Mouse (Mus musculus) stomach, embryonic 16.5 days (tissue): ENCODE results near the gene Zfp189. TPM values are rescaled to one million over a fixed set of nuclear protein-coding genes. Genes with fewer than 3 reads are reported as not detected.

ENCODE experiments used
- ATAC-seq: fragments of 200-750 bp; cut with Nextera tagmentation; 2 replicates; pipeline ENCODE4 v1.8.0; 2017; ENCODE audit warnings: moderate number of reproducible peaks, moderate TSS enrichment; ENCODE audit not compliant: insufficient read depth, low FRiP score
- H3K27ac ChIP-seq: fragments of 300-500 bp; sonication (generic); 2 replicates; pipeline ENCODE4 v1.5.1; 2014; ENCODE audit warnings: low read length
- H3K27me3 ChIP-seq: fragments of 300-500 bp; sonication (generic); 2 replicates; pipeline ENCODE4 v1.6.1; 2014; ENCODE audit warnings: low read length, control low read depth, mixed read lengths; ENCODE audit not compliant: control insufficient read depth, insufficient read depth
- H3K36me3 ChIP-seq: fragments of 300-500 bp; sonication (generic); 2 replicates; pipeline ENCODE4 v1.6.1; 2014; ENCODE audit warnings: low read length; ENCODE audit not compliant: control insufficient read depth, insufficient read depth
- H3K4me1 ChIP-seq: fragments of 300-500 bp; sonication (generic); 2 replicates; pipeline ENCODE4 v1.6.1; 2014; ENCODE audit warnings: low read length, control low read depth, mixed read lengths; ENCODE audit not compliant: control insufficient read depth, insufficient read depth
- H3K4me2 ChIP-seq: fragments of 300-500 bp; sonication (generic); 2 replicates; pipeline ENCODE4 v1.6.1; 2014; ENCODE audit warnings: low read depth, low read length, mixed read lengths
- H3K4me3 ChIP-seq: fragments of 300-500 bp; sonication (generic); replicated peaks from 2 replicates; pipeline ENCODE4 v1.5.1; 2014; ENCODE audit warnings: mild to moderate bottlenecking, low read length
- H3K9ac ChIP-seq: fragments of 300-500 bp; sonication (generic); 2 replicates; pipeline ENCODE4 v1.6.1; 2014; ENCODE audit warnings: low read length
- H3K9me3 ChIP-seq: fragments of 300-500 bp; sonication (generic); replicated peaks from 2 replicates; pipeline ENCODE4 v1.6.1; 2016; ENCODE audit warnings: low read length, control low read depth; ENCODE audit not compliant: control insufficient read depth
- WGBS: fragments of 180-500 bp; shearing (Covaris S2); extraction: QIAGEN DNeasy Blood & Tissue Kit; methylation state at CpG from one replicate; pipeline ENCODE4 v1.1.7; 2014; 5-methylcytosine and 5-hydroxymethylcytosine counted together
- polyA plus RNA-seq: library from polyadenylated mRNA; unstranded; fragments of >200 nt; fragmentation: Nextera tagmentation; extraction: Ambion mirVana; gene quantifications from 2 replicates; pipeline ENCODE4 v1.2.1, GENCODE M21; 2015

Gene Zfp189
- polyA plus RNA-seq, 1 experiment from 2014 or later: 6.0 TPM

- Histone ChIP-seq H3K9me3 (0 out of 2 replicates have a peak, but pooled peaks cover 2% of the 10 kb centered on the region), H3K36me3 (no peaks in the 10 kb centered on the region), H3K27ac (no peak overlapping the region), H3K27me3 (no peaks in the 10 kb centered on the region), H3K4me2 (peak overlapping the region; percentile 75; the same call in 1 of the 2 replicates), H3K9ac (no peak overlapping the region), H3K4me1 (peaks cover 7% of the 10 kb centered on the region), H3K4me3 (no peak overlapping the region)
- WGBS: 68% methylated on average over 9 of the region's 9 CpGs
- ATAC-seq: no peak
Measured at GRCm38 (mm10) chr4:49522576-49522975, 1.6 kb downstream of the Zfp189 start.

- H3K9me3 ChIP-seq: peaks cover 9% of the 10 kb centered on the region; the same call in 1 of the 2 replicates
- no peak for ATAC-seq
Measured at GRCm38 (mm10) chr4:49535036-49535435, 14.1 kb downstream of the Zfp189 start.

GRCm38 (mm10) chr4:49535675-49536294, 14.8 kb downstream of the Zfp189 start:
- no peak for ATAC-seq
- 88% methylated on average over 4 of the region's 4 CpGs for WGBS

More at GRCm38 (mm10) chr4:49535036-49535435, 14.1 kb downstream of the Zfp189 start:
- Histone ChIP-seq H3K4me3 (no peak overlapping the region), H3K36me3 (peaks cover 8% of the 10 kb centered on the region), H3K27me3 (no peaks in the 10 kb centered on the region), H3K9ac (no peak overlapping the region), H3K4me2 (no peak overlapping the region), H3K27ac (no peak overlapping the region), H3K4me1 (no peaks in the 10 kb centered on the region)
- 81% methylated on average over 3 of the region's 3 CpGs for WGBS

DNA sequence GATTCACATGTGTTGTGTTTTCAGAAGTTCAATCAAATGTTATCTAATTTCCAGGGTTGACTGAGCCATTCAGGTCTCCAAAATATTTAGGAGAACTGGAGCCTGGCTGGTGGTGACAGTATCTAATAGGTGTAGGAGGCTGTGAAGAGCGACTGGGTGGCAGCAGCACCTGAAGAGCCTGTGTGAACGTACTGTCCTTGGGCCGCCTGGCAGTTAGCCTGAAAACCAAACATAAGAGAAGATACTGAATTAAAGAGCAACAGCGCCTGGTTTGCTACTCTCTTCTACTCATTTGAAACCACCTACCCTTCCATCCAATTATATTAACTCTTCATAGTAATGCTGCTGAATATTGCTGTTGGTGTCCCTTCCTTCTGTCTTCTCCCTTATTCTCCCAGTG, 15.7 kb downstream of the Zfp189 start:
- Histone ChIP-seq H3K4me2 (no peak overlapping the region), H3K27me3 (no peaks in the 10 kb centered on the region), H3K9ac (no peak overlapping the region), H3K36me3 (no peaks in the 10 kb centered on the region), H3K4me1 (no peaks in the 10 kb centered on the region), H3K9me3 (no peaks in the 10 kb centered on the region), H3K27ac (no peak overlapping the region), H3K4me3 (no peak overlapping the region)
- ATAC-seq: no peak
- 84% methylated on average over 4 of the region's 4 CpGs for WGBS

More at GRCm38 (mm10) chr4:49535675-49536294, 14.8 kb downstream of the Zfp189 start:
- no peak overlapping the region for H3K9ac ChIP-seq
- H3K27ac ChIP-seq: no peak overlapping the region
- 0 out of 2 replicates have a peak, but pooled peaks cover under 1% of the 10 kb centered on the region for H3K36me3 ChIP-seq
- H3K4me2 ChIP-seq: no peak overlapping the region
- no peaks in the 10 kb centered on the region for H3K27me3 ChIP-seq
- 0 out of 2 replicates have a peak, but pooled peaks cover 1% of the 10 kb centered on the region for H3K9me3 ChIP-seq
- no peaks in the 10 kb centered on the region for H3K4me1 ChIP-seq
- H3K4me3 ChIP-seq: no peak overlapping the region

GRCm38 (mm10) chr4:49539665-49540064, 18.7 kb downstream of the Zfp189 start:
- ATAC-seq: no peak
- Histone ChIP-seq H3K27ac (no peak overlapping the region), H3K4me2 (no peak overlapping the region), H3K36me3 (no peaks in the 10 kb centered on the region), H3K4me1 (no peaks in the 10 kb centered on the region), H3K27me3 (no peaks in the 10 kb centered on the region), H3K9me3 (no peaks in the 10 kb centered on the region), H3K4me3 (no peak overlapping the region), H3K9ac (no peak overlapping the region)
- WGBS: 51% methylated on average over 6 of the region's 6 CpGs

DNA sequence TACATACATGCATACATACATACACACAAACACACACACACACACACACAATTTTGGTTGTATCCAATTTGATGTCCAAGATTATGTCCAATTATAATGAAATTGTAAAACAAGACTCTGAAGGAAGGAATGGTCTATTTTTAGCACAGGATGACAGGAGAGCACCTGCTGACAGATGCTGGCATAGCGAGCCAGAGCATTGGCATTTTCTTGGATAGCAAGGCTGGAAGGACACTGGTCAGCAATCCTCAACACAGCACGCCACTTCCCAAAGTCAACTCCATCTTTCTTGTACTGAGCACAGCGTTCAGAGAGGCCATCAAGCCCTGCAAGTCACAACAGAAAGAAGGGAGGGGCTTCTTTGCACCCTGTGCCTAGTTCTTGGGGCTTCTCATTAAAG, 20.0 kb downstream of the Zfp189 start:
- H3K9me3 ChIP-seq: no peaks in the 10 kb centered on the region
- H3K36me3 ChIP-seq: no peaks in the 10 kb centered on the region
- no peaks in the 10 kb centered on the region for H3K27me3 ChIP-seq
- H3K9ac ChIP-seq: no peak overlapping the region
- no peak overlapping the region for H3K4me3 ChIP-seq
- no peak for ATAC-seq
- H3K4me1 ChIP-seq: no peaks in the 10 kb centered on the region
- WGBS: 66% methylated on average over 3 of the region's 3 CpGs
- H3K4me2 ChIP-seq: no peak overlapping the region
- no peak overlapping the region for H3K27ac ChIP-seq

DNA sequence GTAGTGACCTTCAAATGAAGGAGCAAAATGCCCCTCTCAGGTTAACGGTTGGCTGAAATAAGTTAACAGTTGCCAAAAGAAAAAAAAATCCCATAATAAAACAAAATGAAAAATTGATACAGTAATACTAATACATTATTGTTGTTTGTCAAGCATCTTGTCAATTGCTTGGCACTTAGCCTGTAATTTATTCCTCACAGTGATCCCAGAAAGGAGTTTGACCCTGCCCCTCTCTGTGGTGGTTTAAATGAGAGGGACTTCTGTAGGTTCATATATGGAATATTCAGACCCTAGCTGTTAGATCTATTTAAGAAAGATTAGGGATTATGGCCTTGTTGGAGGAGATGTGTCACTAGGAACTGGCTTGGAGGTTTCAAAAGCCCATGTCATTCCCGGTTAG, 25.1 kb downstream of the Zfp189 start:
- Histone ChIP-seq H3K9me3 (no peaks in the 10 kb centered on the region), H3K4me2 (no peak overlapping the region), H3K27ac (no peak overlapping the region), H3K9ac (no peak overlapping the region), H3K27me3 (no peaks in the 10 kb centered on the region), H3K4me1 (no peaks in the 10 kb centered on the region), H3K4me3 (no peak overlapping the region), H3K36me3 (no peaks in the 10 kb centered on the region)
- WGBS: 82% methylated on average over 2 of the region's 2 CpGs
- ATAC-seq: no peak

- ATAC-seq: no peak
- WGBS: 57% methylated on average over 6 of the region's 6 CpGs
- no peaks in the 10 kb centered on the region for H3K9me3 ChIP-seq
- H3K4me2 ChIP-seq: no peak overlapping the region
- H3K4me3 ChIP-seq: no peak overlapping the region
- H3K4me1 ChIP-seq: no peaks in the 10 kb centered on the region
- no peak overlapping the region for H3K27ac ChIP-seq
- H3K9ac ChIP-seq: no peak overlapping the region
- H3K36me3 ChIP-seq: no peaks in the 10 kb centered on the region
- H3K27me3 ChIP-seq: no peaks in the 10 kb centered on the region
Measured at GRCm38 (mm10) chr4:49546873-49547543, 26.0 kb downstream of the Zfp189 start.

DNA sequence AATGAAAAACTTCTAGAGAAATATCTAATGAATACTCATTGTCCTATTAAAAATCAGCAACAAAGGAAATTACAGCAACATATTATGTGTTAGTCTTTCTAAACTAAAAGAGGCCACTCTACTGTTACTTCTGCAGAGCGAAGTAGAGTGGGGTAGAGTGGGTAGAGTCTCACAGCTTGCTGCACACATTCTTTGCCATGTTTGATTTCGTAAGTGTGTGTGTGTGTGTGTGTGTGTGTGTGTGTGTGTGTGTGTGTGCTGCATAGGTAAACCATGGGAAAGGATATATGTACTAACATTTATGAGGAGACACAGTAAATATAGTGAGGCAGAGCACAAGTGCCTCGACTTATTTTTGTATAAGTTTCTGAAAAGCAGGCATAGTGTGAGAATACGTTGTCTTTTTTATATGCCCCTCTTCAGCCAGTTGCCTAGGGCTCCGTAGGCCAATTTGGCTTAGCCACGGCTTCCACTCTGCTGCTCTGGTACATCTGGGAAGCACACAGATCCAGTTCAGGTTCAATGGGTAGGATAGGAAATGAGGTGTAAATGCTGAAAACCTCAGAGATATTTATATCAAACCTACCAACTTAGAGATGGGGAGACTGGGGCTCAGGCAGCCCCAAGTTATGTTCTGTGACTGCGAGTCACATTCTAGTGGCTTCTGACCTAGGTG, 26.7 kb downstream of the Zfp189 start:
- Histone ChIP-seq H3K9ac (no peak overlapping the region), H3K36me3 (no peaks in the 10 kb centered on the region), H3K9me3 (no peaks in the 10 kb centered on the region), H3K4me2 (no peak overlapping the region), H3K4me3 (0 out of 2 replicates have a peak overlapping the region, but pooled peaks have one; percentile 10), H3K27ac (no peak overlapping the region), H3K27me3 (no peaks in the 10 kb centered on the region), H3K4me1 (no peaks in the 10 kb centered on the region)
- ATAC-seq: no peak
- 85% methylated on average over 7 of the region's 7 CpGs for WGBS
